Comparison of ENCODE assay signal across 8 mouse cellular contexts in the genomic region with DNA sequence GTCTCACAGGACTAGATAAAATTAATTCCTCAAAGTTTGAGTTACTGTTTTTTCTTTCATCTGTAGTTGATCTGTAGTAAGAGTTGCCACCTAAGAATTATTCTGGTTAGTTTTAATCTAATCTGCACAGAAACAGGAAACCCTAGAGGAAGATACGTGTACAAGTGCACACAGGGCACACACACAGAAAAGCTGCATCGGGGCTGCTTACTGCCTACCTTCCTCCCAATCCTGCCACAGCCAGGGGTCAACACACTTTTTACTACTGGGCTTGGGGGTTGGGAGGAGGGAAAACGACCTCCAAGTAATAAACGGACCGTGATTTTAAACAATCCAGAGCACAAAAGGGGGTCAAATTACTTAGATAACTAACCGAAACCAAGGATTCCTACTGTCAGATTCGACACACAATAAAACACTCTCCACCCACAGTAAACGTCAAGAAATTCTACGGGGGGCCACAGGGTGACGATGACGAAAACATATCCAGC. TPM values are rescaled to one million over a fixed set of nuclear protein-coding genes. Genes with fewer than 3 reads are reported as not detected.
DNase-seq lines count a peak whose midpoint lies in the region; ATAC-seq and TF ChIP-seq lines count a peak whose summit lies in the region.

No protein-coding gene starts in this region.

- no peak for TF ChIP-seq CTCF in embryonic fibroblast, embryonic 13.5 days (IDR thresholded peaks at IDR 0.05; ENCODE audit: borderline replicate concordance, insufficient read depth, low read length)
- no peak; the same call in 1 of the 2 replicates for TF ChIP-seq CTCF in midbrain, postnatal 0 days (IDR thresholded peaks at IDR 0.05)

- H3K36me3 ChIP-seq in intestine, embryonic 15.5 days: no peaks in the 10 kb centered on the region
- no peaks in the 10 kb centered on the region for H3K36me3 ChIP-seq in midbrain, postnatal 0 days (ENCODE audit: insufficient read depth, low read length)

- ATAC-seq in cerebellum, adult (ENCODE audit: insufficient number of reproducible peaks, low FRiP score, low TSS enrichment): no peak
- no peak for ATAC-seq in intestine, embryonic 15.5 days
- no peak for ATAC-seq in midbrain, postnatal 0 days (ENCODE audit: low FRiP score)

- H3K27ac ChIP-seq in embryonic fibroblast, embryonic 13.5 days (ENCODE audit: insufficient read depth, low read length): no peak overlapping the region
- peak overlapping the region; percentile 98 for H3K27ac ChIP-seq in intestine, embryonic 15.5 days
- no peak overlapping the region; the same call in 1 of the 2 replicates for H3K27ac ChIP-seq in midbrain, postnatal 0 days (ENCODE audit: low read depth, low read length)

- intact Hi-C loops in left cerebral cortex, postnatal 4 days (cut with DNase I): no loop called here

- no peaks in the 10 kb centered on the region for H3K27me3 ChIP-seq in intestine, embryonic 15.5 days (replicated peaks)
- no peaks in the 10 kb centered on the region for H3K27me3 ChIP-seq in midbrain, postnatal 0 days (ENCODE audit: insufficient read depth, low read length)

- peak; percentile 17 for DNase-seq in cerebellum, adult 9-11 months
- DNase-seq in CD4-positive, CD25-positive, alpha-beta regulatory T cell, adult 2 months (ENCODE audit: low read depth, low spot score): peak; percentile 72
- DNase-seq in midbrain, postnatal 0 days (ENCODE audit: low spot score): no peak
- no peak for DNase-seq in left cerebral cortex, postnatal 4 days
- no peak for DNase-seq in urinary bladder, postnatal 36 days (ENCODE audit: low spot score in 2 of 2)

- WGBS in intestine, embryonic 15.5 days: 0% methylated on average over 11 of the region's 11 CpGs
- WGBS in midbrain, postnatal 0 days: under 1% methylated on average over 11 of the region's 11 CpGs

- H3K9ac ChIP-seq in intestine, embryonic 15.5 days: peak overlapping the region; percentile 95
- H3K9ac ChIP-seq in midbrain, postnatal 0 days (replicated peaks; ENCODE audit: low read length, poor library complexity, severe bottlenecking): peak overlapping the region; percentile 87

- no peaks in the 10 kb centered on the region for H3K9me3 ChIP-seq in intestine, embryonic 15.5 days
- H3K9me3 ChIP-seq in midbrain, postnatal 0 days (ENCODE audit: low read length): no peaks in the 10 kb centered on the region

- H3K4me1 ChIP-seq in embryonic fibroblast, embryonic 13.5 days (ENCODE audit: control insufficient read depth, insufficient read depth, low read length): peaks cover 6% of the 10 kb centered on the region
- H3K4me1 ChIP-seq in intestine, embryonic 15.5 days (replicated peaks): peaks cover 45% of the 10 kb centered on the region
- peaks cover 4% of the 10 kb centered on the region; the same call in 1 of the 2 replicates for H3K4me1 ChIP-seq in midbrain, postnatal 0 days (ENCODE audit: insufficient read depth, low read length)

- H3K4me3 ChIP-seq in embryonic fibroblast, embryonic 13.5 days (ENCODE audit: insufficient read depth, low read length): peak overlapping the region; percentile 93
- H3K4me3 ChIP-seq in intestine, embryonic 15.5 days (replicated peaks): peak overlapping the region; percentile 92
- H3K4me3 ChIP-seq in midbrain, postnatal 0 days (ENCODE audit: low read depth, low read length): peak overlapping the region; percentile 96

- peak overlapping the region; percentile 73 for H3K4me2 ChIP-seq in intestine, embryonic 15.5 days (replicated peaks)
- H3K4me2 ChIP-seq in midbrain, postnatal 0 days (ENCODE audit: low read depth, low read length, poor library complexity, severe bottlenecking): peak overlapping the region; percentile 89

- no peak for TF ChIP-seq POLR2A in embryonic fibroblast, embryonic 13.5 days (IDR thresholded peaks at IDR 0.05; ENCODE audit: low read depth, low read length)

RNA-seq across cellular contexts. Expression of gene Map3k1, which starts 1.6 kb away (rescaled TPM):
- 4.9 and 7.0 TPM in 2 replicates for polyA plus RNA-seq in embryonic fibroblast, embryonic 13.5 days (2011; ENCODE audit: insufficient read length, low read depth, missing spikeins)
- 22.3 and 24.1 TPM in 2 replicates for polyA plus RNA-seq in intestine, embryonic 15.5 days (2015; fragmentation: Nextera tagmentation; extraction: Ambion mirVana)
- total RNA-seq in midbrain, postnatal 0 days (2014; rRNA removed): 16.3 and 19.2 TPM in 2 replicates
- 6.1 and 6.2 TPM in 2 replicates for polyA plus RNA-seq in midbrain, postnatal 0 days (2015; fragmentation: Nextera tagmentation; extraction: Ambion mirVana)
- total RNA-seq in left cerebral cortex, postnatal 4 days (2021): 10 to 100 TPM; 19.1 to 21.3 TPM

Comparison
In these comparisons a context has a peak if more than half of its experiments do, and no peak if none do; other contexts are left out.
1. DNase-seq: peak in cerebellum, adult 9-11 months (single experiment) and CD4-positive, CD25-positive, alpha-beta regulatory T cell, adult 2 months (single experiment); none in midbrain, postnatal 0 days (single experiment), left cerebral cortex, postnatal 4 days (single experiment) and urinary bladder, postnatal 36 days (0 of 2).
2. Peak in every context shown above with its lines, with median percentiles within 50 percentile points of each other: H3K4me3 ChIP-seq.